Mouse (Mus musculus) central nervous system, embryonic 11.5 days (tissue): ENCODE results near the gene Mlph. TPM values are rescaled to one million over a fixed set of nuclear protein-coding genes. Genes with fewer than 3 reads are reported as not detected.

Experiments used
- polyA plus RNA-seq: library from polyadenylated mRNA; depleted of rRNA; stranded (reverse); fragments of >200 nt; gene quantifications from 2 replicates; pipeline ENCODE4 v1.2.3, GENCODE M21; 2012; rRNA removed

The Mlph gene
- polyA plus RNA-seq, result 0.29 and 0.34 TPM in 2 replicates

GRCm38 (mm10) chr1:90914948-90915569 lies at the start of gene Mlph:
Mlph (plus strand) TSS chr1:90915085.

GRCm38 (mm10) chr1:90952808-90953207 lies 37.9 kb downstream of the Mlph start, which contains the start of gene Prlh:
Prlh (plus strand) TSS chr1:90953108.

GRCm38 (mm10) chr1:90969347-90969784 lies 54.5 kb downstream of the Mlph start, which contains the start of gene Rab17:
Rab17 (minus strand) TSS chr1:90969661.

GRCm38 (mm10) chr1:90998268-90998890 lies 83.5 kb downstream of the Mlph start, which contains the start of gene Lrrfip1:
Lrrfip1 (plus strand) TSS chr1:90998737.

Other genes with a start within 250 kb of the Mlph start
- gene Col6a3, start 71.1 kb upstream of the Mlph start, polyA plus RNA-seq, result 12.8 and 25.8 TPM in 2 replicates
- not detected in 2 replicates for gene Prlh, start 38.0 kb downstream of the Mlph start, polyA plus RNA-seq
- gene Rab17, start 54.6 kb downstream of the Mlph start, polyA plus RNA-seq, result 0.20 and 0.42 TPM in 2 replicates
- gene Lrrfip1, start 83.7 kb downstream of the Mlph start, polyA plus RNA-seq, result 26.1 and 27.1 TPM in 2 replicates
- gene Rbm44, start 230.0 kb downstream of the Mlph start, polyA plus RNA-seq, result 0.43 and 0.78 TPM in 2 replicates